Mouse (Mus musculus) bone marrow macrophage, adult 2 months (primary cell): Measurements from ENCODE around the gene Ptma.

Source experiments
- CTCF ChIP-seq: IDR thresholded peaks from 2 replicates; pipeline ENCODE4 v1.5.1; 2012; ENCODE audit warnings: low read depth, mild to moderate bottlenecking, low read length, moderate library complexity
- POLR2A ChIP-seq: IDR thresholded peaks from 2 replicates; pipeline ENCODE4 v1.6.1; 2012; ENCODE audit warnings: mild to moderate bottlenecking, low read depth, low read length, borderline replicate concordance

- TF ChIP-seq CTCF (no peak), POLR2A (no peak)
These were observed 31.3 kb downstream of the Ptma start for GRCm38 (mm10) chr1:86557872-86558271.
